Mouse (Mus musculus) liver, embryonic 16.5 days (tissue): ENCODE measurements at regions not wholly inside any gene's neighbourhood (a gene's known extent, or its start where the extent isn't known, plus 50 kb on each side); places are given as distances from the start of the nearest gene placed in this dataset.

Experiments used
- ATAC-seq: fragments of 200-750 bp; cut with Nextera tagmentation; 2 replicates; pipeline ENCODE4 v1.8.0; 2017; ENCODE audit warnings: low read depth, mild to moderate bottlenecking, moderate number of reproducible peaks, moderate library complexity
- H3K27ac ChIP-seq: fragments of 300-500 bp; sonication (generic); 2 replicates; pipeline ENCODE4 v1.5.1; 2014; ENCODE audit warnings: mild to moderate bottlenecking, low read length
- H3K27me3 ChIP-seq: fragments of 300-500 bp; sonication (generic); 2 replicates; pipeline ENCODE4 v1.6.1; 2014; ENCODE audit warnings: low read depth, low read length, mixed read lengths; ENCODE audit not compliant: control insufficient read depth, insufficient read depth
- H3K36me3 ChIP-seq: fragments of 300-500 bp; sonication (generic); 2 replicates; pipeline ENCODE4 v1.6.1; 2014; ENCODE audit warnings: mild to moderate bottlenecking; ENCODE audit not compliant: control insufficient read depth, insufficient read depth
- H3K4me1 ChIP-seq: fragments of 300-500 bp; sonication (generic); 2 replicates; pipeline ENCODE4 v1.6.1; 2014; ENCODE audit warnings: low read depth, low read length, mixed read lengths; ENCODE audit not compliant: control insufficient read depth
- H3K4me2 ChIP-seq: fragments of 300-500 bp; sonication (generic); 2 replicates; pipeline ENCODE4 v1.6.1; 2014; ENCODE audit warnings: low read depth, low read length, mixed read lengths
- H3K4me3 ChIP-seq: fragments of 300-500 bp; sonication (generic); 2 replicates; pipeline ENCODE4 v1.5.1; 2014; ENCODE audit warnings: low read depth, mild to moderate bottlenecking, low read length
- H3K9ac ChIP-seq: fragments of 300-500 bp; sonication (generic); 2 replicates; pipeline ENCODE4 v1.6.1; 2014; ENCODE audit warnings: low read depth, low read length
- H3K9me3 ChIP-seq: fragments of 300-500 bp; sonication (generic); replicated peaks from 2 replicates; pipeline ENCODE4 v1.6.1; 2016; ENCODE audit warnings: low read length; ENCODE audit not compliant: control insufficient read depth
- WGBS: fragments of 180-500 bp; shearing (Covaris S2); extraction: QIAGEN DNeasy Blood & Tissue Kit; methylation state at CpG from one replicate; pipeline ENCODE4 v1.1.7; 2014; ENCODE audit not compliant: insufficient replicate concordance; 5-methylcytosine and 5-hydroxymethylcytosine counted together

GRCm38 (mm10) chr16:86294436-86294835, 392.8 kb upstream of the Adamts5 start:
- H3K27me3 ChIP-seq: no peaks in the 10 kb centered on the region
- no peak overlapping the region for H3K4me3 ChIP-seq
- H3K36me3 ChIP-seq: no peaks in the 10 kb centered on the region
- H3K9me3 ChIP-seq: no peaks in the 10 kb centered on the region
- H3K27ac ChIP-seq: no peak overlapping the region
- no peak overlapping the region for H3K4me2 ChIP-seq
- no peak for ATAC-seq
- H3K4me1 ChIP-seq: no peaks in the 10 kb centered on the region
- 62% methylated on average over 2 of the region's 2 CpGs for WGBS
- no peak overlapping the region for H3K9ac ChIP-seq

- H3K36me3 ChIP-seq: no peaks in the 10 kb centered on the region
- no peaks in the 10 kb centered on the region for H3K27me3 ChIP-seq
- no peak overlapping the region for H3K4me3 ChIP-seq
- no peaks in the 10 kb centered on the region for H3K9me3 ChIP-seq
- H3K9ac ChIP-seq: no peak overlapping the region
- no peak for ATAC-seq
- H3K4me1 ChIP-seq: no peaks in the 10 kb centered on the region
- 63% methylated on average over 2 of the region's 2 CpGs for WGBS
- H3K4me2 ChIP-seq: no peak overlapping the region
- H3K27ac ChIP-seq: no peak overlapping the region
These were observed 379.7 kb upstream of the Adamts5 start for GRCm38 (mm10) chr16:86281326-86281725.

GRCm38 (mm10) chr16:86277031-86277430, 375.4 kb upstream of the Adamts5 start:
- Histone ChIP-seq H3K4me2 (no peak overlapping the region), H3K9ac (no peak overlapping the region), H3K27me3 (no peaks in the 10 kb centered on the region), H3K36me3 (no peaks in the 10 kb centered on the region), H3K4me3 (no peak overlapping the region), H3K27ac (no peak overlapping the region), H3K4me1 (no peaks in the 10 kb centered on the region), H3K9me3 (no peaks in the 10 kb centered on the region)
- no peak for ATAC-seq
- WGBS: 64% methylated on average over 1 of the region's 1 CpGs

- Histone ChIP-seq H3K9ac (no peak overlapping the region), H3K27me3 (no peaks in the 10 kb centered on the region), H3K27ac (no peak overlapping the region), H3K9me3 (no peaks in the 10 kb centered on the region), H3K4me2 (no peak overlapping the region), H3K4me3 (no peak overlapping the region), H3K4me1 (no peaks in the 10 kb centered on the region), H3K36me3 (no peaks in the 10 kb centered on the region)
- ATAC-seq: peak; percentile 68; the same call in 1 of the 2 replicates
- WGBS: 12% methylated on average over 8 of the region's 8 CpGs
These were observed 360.0 kb upstream of the Adamts5 start for GRCm38 (mm10) chr16:86261612-86262011.

GRCm38 (mm10) chr16:86252630-86253029, 351.0 kb upstream of the Adamts5 start:
- H3K4me1 ChIP-seq: no peaks in the 10 kb centered on the region
- H3K4me2 ChIP-seq: no peak overlapping the region
- no peaks in the 10 kb centered on the region for H3K9me3 ChIP-seq
- no peak overlapping the region for H3K9ac ChIP-seq
- no peaks in the 10 kb centered on the region for H3K27me3 ChIP-seq
- H3K36me3 ChIP-seq: no peaks in the 10 kb centered on the region
- no peak overlapping the region for H3K4me3 ChIP-seq
- H3K27ac ChIP-seq: no peak overlapping the region
- ATAC-seq: 0 out of 2 replicates have a peak, but pooled peaks have one; percentile 24

GRCm38 (mm10) chr16:86250021-86250420, 348.4 kb upstream of the Adamts5 start:
- Histone ChIP-seq H3K4me1 (no peaks in the 10 kb centered on the region), H3K9me3 (no peaks in the 10 kb centered on the region), H3K27me3 (no peaks in the 10 kb centered on the region), H3K9ac (no peak overlapping the region), H3K4me2 (no peak overlapping the region), H3K4me3 (no peak overlapping the region), H3K36me3 (no peaks in the 10 kb centered on the region), H3K27ac (no peak overlapping the region)
- WGBS: 77% methylated on average over 6 of the region's 6 CpGs
- no peak for ATAC-seq

- no peaks in the 10 kb centered on the region for H3K36me3 ChIP-seq
- H3K4me3 ChIP-seq: no peak overlapping the region
- H3K4me1 ChIP-seq: no peaks in the 10 kb centered on the region
- no peak overlapping the region for H3K4me2 ChIP-seq
- H3K27me3 ChIP-seq: no peaks in the 10 kb centered on the region
- H3K27ac ChIP-seq: no peak overlapping the region
- ATAC-seq: no peak
- no peak overlapping the region for H3K9ac ChIP-seq
- 53% methylated on average over 2 of the region's 2 CpGs for WGBS
- no peaks in the 10 kb centered on the region for H3K9me3 ChIP-seq
These were observed 342.6 kb upstream of the Adamts5 start for GRCm38 (mm10) chr16:86244191-86244590.

GRCm38 (mm10) chr16:86242766-86243510, 341.3 kb upstream of the Adamts5 start:
- ATAC-seq: no peak
- Histone ChIP-seq H3K9me3 (no peaks in the 10 kb centered on the region), H3K4me1 (no peaks in the 10 kb centered on the region), H3K27me3 (no peaks in the 10 kb centered on the region), H3K27ac (no peak overlapping the region), H3K4me3 (no peak overlapping the region), H3K9ac (no peak overlapping the region), H3K4me2 (no peak overlapping the region), H3K36me3 (no peaks in the 10 kb centered on the region)
- WGBS: 58% methylated on average over 3 of the region's 3 CpGs

- Histone ChIP-seq H3K9ac (no peak overlapping the region), H3K4me3 (no peak overlapping the region), H3K9me3 (no peaks in the 10 kb centered on the region), H3K27me3 (no peaks in the 10 kb centered on the region), H3K36me3 (no peaks in the 10 kb centered on the region), H3K4me1 (no peaks in the 10 kb centered on the region), H3K4me2 (no peak overlapping the region), H3K27ac (no peak overlapping the region)
- 56% methylated on average over 3 of the region's 3 CpGs for WGBS
- no peak for ATAC-seq
These were observed 321.4 kb upstream of the Adamts5 start for GRCm38 (mm10) chr16:86222997-86223396.
